Mouse (Mus musculus) embryonic facial prominence, embryonic 15.5 days (tissue): Measurements from ENCODE around the gene Dda1. TPM values are rescaled to one million over a fixed set of nuclear protein-coding genes. Genes with fewer than 3 reads are reported as not detected.

Experiments used
- ATAC-seq: fragments of 200-750 bp; cut with Nextera tagmentation; 2 replicates; pipeline ENCODE4 v1.8.0; 2017; ENCODE audit warnings: low read depth, moderate TSS enrichment; ENCODE audit not compliant: insufficient number of reproducible peaks, low FRiP score, low TSS enrichment
- H3K27ac ChIP-seq: fragments of 300-500 bp; sonication (generic); replicated peaks from 2 replicates; pipeline ENCODE4 v1.5.1; 2015; ENCODE audit warnings: mild to moderate bottlenecking, inconsistent platforms
- H3K27me3 ChIP-seq: fragments of 300-500 bp; sonication (generic); 2 replicates; pipeline ENCODE4 v1.6.1; 2015; ENCODE audit warnings: inconsistent platforms
- H3K36me3 ChIP-seq: fragments of 300-500 bp; sonication (generic); 2 replicates; pipeline ENCODE4 v1.6.1; 2015; ENCODE audit warnings: mild to moderate bottlenecking, inconsistent platforms
- H3K4me1 ChIP-seq: fragments of 300-500 bp; sonication (generic); 2 replicates; pipeline ENCODE4 v1.6.1; 2015; ENCODE audit warnings: inconsistent platforms
- H3K4me2 ChIP-seq: fragments of 300-500 bp; sonication (generic); replicated peaks from 2 replicates; pipeline ENCODE4 v1.6.1; 2015; ENCODE audit warnings: mild to moderate bottlenecking, inconsistent platforms
- H3K4me3 ChIP-seq: fragments of 300-500 bp; sonication (generic); replicated peaks from 2 replicates; pipeline ENCODE4 v1.5.1; 2015; ENCODE audit warnings: mild to moderate bottlenecking, inconsistent platforms
- H3K9ac ChIP-seq: fragments of 300-500 bp; sonication (generic); 2 replicates; pipeline ENCODE4 v1.6.1; 2015; ENCODE audit warnings: inconsistent platforms
- H3K9me3 ChIP-seq: fragments of 300-500 bp; sonication (generic); replicated peaks from 2 replicates; pipeline ENCODE4 v1.6.1; 2016; ENCODE audit warnings: inconsistent platforms
- whole genome bisulfite sequencing: fragments of 180-500 bp; shearing (Covaris S2); methylation state at CpG from one replicate; pipeline ENCODE4 v1.1.7; 2015; 5-methylcytosine and 5-hydroxymethylcytosine counted together
- polyA plus RNA-seq: library from polyadenylated mRNA; unstranded; fragments of >200 nt; fragmentation: Nextera tagmentation; extraction: Ambion mirVana; gene quantifications from 2 replicates; pipeline ENCODE4 v1.2.1, GENCODE M21; 2015

Gene Dda1
- polyA plus RNA-seq, 1 experiment from 2014 or later, result 105 TPM

DNA sequence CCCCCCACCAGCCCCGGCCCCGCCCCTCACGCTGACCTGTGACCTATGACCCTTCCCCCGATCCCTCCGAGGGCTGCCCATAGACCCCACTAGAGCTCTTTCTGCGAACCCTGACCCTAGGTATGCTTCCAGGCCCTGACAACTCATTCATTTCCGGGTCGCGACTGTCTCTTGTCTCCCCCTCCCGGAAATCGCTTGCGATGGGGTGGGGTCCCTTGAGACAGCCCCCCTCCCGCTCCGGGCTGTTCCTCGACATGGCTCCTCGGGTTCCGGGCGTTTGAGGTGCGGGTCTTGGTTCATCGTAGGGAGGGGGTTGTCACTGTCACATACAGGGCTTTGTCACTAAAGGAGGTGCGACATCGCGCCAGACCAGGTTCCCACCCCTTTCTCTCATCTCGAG lies 412 bp downstream of the Dda1 start:
- ATAC-seq, result no peak; the same call in 1 of the 2 replicates
- Histone ChIP-seq H3K9ac (peak overlapping the region; percentile 51), H3K4me3 (peak overlapping the region; percentile 83), H3K9me3 (no peaks in the 10 kb centered on the region), H3K4me1 (peaks cover 26% of the 10 kb centered on the region), H3K27me3 (no peaks in the 10 kb centered on the region), H3K4me2 (peak overlapping the region; percentile 86), H3K27ac (peak overlapping the region; percentile 61), H3K36me3 (peaks cover 34% of the 10 kb centered on the region)
- WGBS, result under 1% methylated on average over 24 of the region's 24 CpGs

- H3K4me3 ChIP-seq, result peak overlapping the region; percentile 83
- H3K4me2 ChIP-seq, result peak overlapping the region; percentile 86
- H3K27me3 ChIP-seq, result no peaks in the 10 kb centered on the region
- WGBS, result 74% methylated on average over 3 of the region's 3 CpGs
- H3K9me3 ChIP-seq, result no peaks in the 10 kb centered on the region
- H3K36me3 ChIP-seq, result peaks cover 42% of the 10 kb centered on the region
- no peak overlapping the region for H3K27ac ChIP-seq
- ATAC-seq, result no peak
- H3K4me1 ChIP-seq, result peaks cover 24% of the 10 kb centered on the region
- peak overlapping the region; percentile 51 for H3K9ac ChIP-seq
These were observed 1.3 kb downstream of the Dda1 start for GRCm38 (mm10) chr8:71470146-71470912.

- Histone ChIP-seq H3K36me3 (peaks cover 45% of the 10 kb centered on the region), H3K9ac (no peak overlapping the region), H3K4me3 (0 out of 2 replicates have a peak overlapping the region, but pooled peaks have one; percentile 1), H3K4me2 (0 out of 2 replicates have a peak overlapping the region, but pooled peaks have one; percentile 86), H3K27me3 (no peaks in the 10 kb centered on the region), H3K9me3 (no peaks in the 10 kb centered on the region), H3K4me1 (peaks cover 25% of the 10 kb centered on the region), H3K27ac (no peak overlapping the region)
- WGBS, result 63% methylated on average over 5 of the region's 5 CpGs
- ATAC-seq, result no peak
These were observed 1.9 kb downstream of the Dda1 start for GRCm38 (mm10) chr8:71470913-71471255.

- H3K4me3 ChIP-seq, result no peak overlapping the region
- H3K27me3 ChIP-seq, result no peaks in the 10 kb centered on the region
- no peak for ATAC-seq
- H3K9ac ChIP-seq, result no peak overlapping the region
- WGBS, result 92% methylated on average over 17 of the region's 17 CpGs
- H3K4me2 ChIP-seq, result no peak overlapping the region
- peaks cover 45% of the 10 kb centered on the region for H3K36me3 ChIP-seq
- no peaks in the 10 kb centered on the region for H3K9me3 ChIP-seq
- peaks cover 27% of the 10 kb centered on the region for H3K4me1 ChIP-seq
- H3K27ac ChIP-seq, result no peak overlapping the region
These were observed 2.9 kb downstream of the Dda1 start for GRCm38 (mm10) chr8:71471861-71472260.

- WGBS, result 85% methylated on average over 8 of the region's 8 CpGs
- Histone ChIP-seq H3K27me3 (no peaks in the 10 kb centered on the region), H3K9me3 (no peaks in the 10 kb centered on the region), H3K4me3 (no peak overlapping the region), H3K9ac (no peak overlapping the region), H3K4me1 (peaks cover 35% of the 10 kb centered on the region), H3K36me3 (peaks cover 45% of the 10 kb centered on the region), H3K27ac (no peak overlapping the region), H3K4me2 (no peak overlapping the region)
- no peak for ATAC-seq
These were observed 3.8 kb downstream of the Dda1 start for GRCm38 (mm10) chr8:71472601-71473386.

DNA sequence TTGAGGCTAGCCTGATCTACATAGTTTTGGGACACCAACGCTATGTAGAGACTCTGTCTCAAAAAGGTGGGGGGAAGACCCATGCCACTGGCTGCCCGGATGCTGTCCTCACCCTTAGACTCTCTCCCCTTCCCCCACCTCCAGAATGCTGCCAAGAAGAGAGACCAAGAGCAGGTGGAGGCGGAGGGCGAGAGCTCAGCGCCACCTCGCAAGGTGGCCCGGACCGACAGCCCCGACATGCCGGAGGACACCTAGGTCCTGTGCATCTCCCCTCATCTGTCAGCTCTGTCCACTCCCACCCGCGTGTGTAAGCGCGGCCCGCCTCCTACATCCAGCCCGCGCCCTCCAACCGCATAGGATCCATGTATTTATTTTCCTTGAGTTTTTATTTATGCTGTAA lies 5.3 kb downstream of the Dda1 start:
- Histone ChIP-seq H3K9ac (no peak overlapping the region), H3K9me3 (no peaks in the 10 kb centered on the region), H3K4me1 (peaks cover 35% of the 10 kb centered on the region), H3K27ac (no peak overlapping the region), H3K4me2 (no peak overlapping the region), H3K27me3 (no peaks in the 10 kb centered on the region), H3K4me3 (no peak overlapping the region), H3K36me3 (peaks cover 57% of the 10 kb centered on the region)
- no peak for ATAC-seq
- WGBS, result 93% methylated on average over 18 of the region's 18 CpGs

DNA sequence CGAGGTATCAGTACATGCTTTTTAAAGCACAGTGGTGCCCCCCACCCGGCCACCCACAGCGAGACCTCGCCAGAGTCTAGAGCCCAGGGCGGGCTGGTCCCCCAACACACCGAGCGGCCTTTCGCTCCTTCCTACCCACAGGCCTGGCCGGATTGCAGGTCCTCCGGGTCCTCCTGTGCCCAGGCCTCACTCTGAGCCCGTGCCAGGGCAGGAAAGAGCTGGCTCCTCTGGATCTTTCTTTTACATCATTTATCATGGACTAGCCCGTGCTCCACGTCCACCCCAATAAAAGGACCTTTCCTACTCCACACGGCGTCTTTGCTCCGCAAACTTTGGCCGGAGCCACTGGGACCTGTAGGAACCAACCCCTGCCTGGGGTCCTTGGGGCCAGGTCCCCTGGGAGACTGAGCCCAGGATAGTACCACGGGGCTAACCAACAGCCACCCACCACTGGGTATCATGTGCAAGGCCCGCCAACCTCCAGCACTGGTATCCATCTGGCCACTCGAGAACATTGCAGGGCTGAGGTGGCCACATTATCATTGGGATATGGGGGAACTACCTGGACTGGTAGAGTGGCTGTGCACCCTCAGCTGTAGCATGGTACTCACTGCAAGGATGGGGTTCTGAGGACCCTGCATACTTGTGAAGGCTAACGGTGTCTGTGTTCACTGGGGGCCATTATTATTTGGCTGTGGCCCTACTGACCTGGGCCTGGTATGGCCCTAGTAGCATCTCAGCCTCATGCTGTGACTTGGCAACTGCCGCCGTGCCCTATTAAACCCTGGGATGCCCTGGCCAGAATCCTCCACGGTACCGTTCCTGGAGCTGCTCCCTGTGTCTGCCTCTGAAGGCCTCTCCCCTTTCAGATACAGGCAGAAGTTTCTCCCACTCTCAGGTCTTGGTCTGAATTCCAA lies 6.0 kb downstream of the Dda1 start:
- H3K27ac ChIP-seq, result peak overlapping the region; percentile 89; the same call in 1 of the 2 replicates

GRCm38 (mm10) chr8:71475702-71476075 lies 6.7 kb downstream of the Dda1 start:
- Histone ChIP-seq H3K4me3 (peak overlapping the region; percentile 67), H3K9ac (peak overlapping the region; percentile 37; the same call in 1 of the 2 replicates), H3K36me3 (peaks cover 67% of the 10 kb centered on the region), H3K27ac (peak overlapping the region; percentile 89), H3K27me3 (no peaks in the 10 kb centered on the region), H3K4me2 (peak overlapping the region; percentile 72), H3K9me3 (no peaks in the 10 kb centered on the region), H3K4me1 (peaks cover 23% of the 10 kb centered on the region)
- WGBS, result 22% methylated on average over 4 of the region's 4 CpGs
- no peak for ATAC-seq

More for the DNA sequence above, 6.0 kb downstream of the Dda1 start:
- Histone ChIP-seq H3K4me3 (no peak overlapping the region), H3K36me3 (peaks cover 61% of the 10 kb centered on the region), H3K27me3 (no peaks in the 10 kb centered on the region), H3K9ac (0 out of 2 replicates have a peak overlapping the region, but pooled peaks have one; percentile 37), H3K4me1 (peaks cover 30% of the 10 kb centered on the region), H3K4me2 (no peak overlapping the region), H3K9me3 (no peaks in the 10 kb centered on the region)
- ATAC-seq, result no peak
- 90% methylated on average over 25 of the region's 25 CpGs for WGBS

- peaks cover 17% of the 10 kb centered on the region for H3K4me1 ChIP-seq
- H3K9ac ChIP-seq, result peak overlapping the region; percentile 37
- no peaks in the 10 kb centered on the region for H3K27me3 ChIP-seq
- ATAC-seq, result peak; percentile 80
- H3K4me3 ChIP-seq, result peak overlapping the region; percentile 67
- peak overlapping the region; percentile 89 for H3K27ac ChIP-seq
- peak overlapping the region; percentile 72 for H3K4me2 ChIP-seq
- H3K9me3 ChIP-seq, result no peaks in the 10 kb centered on the region
- WGBS, result under 1% methylated on average over 85 of the region's 121 CpGs
- H3K36me3 ChIP-seq, result peaks cover 70% of the 10 kb centered on the region
These were observed 7.3 kb downstream of the Dda1 start for GRCm38 (mm10) chr8:71476099-71476940.

GRCm38 (mm10) chr8:71477196-71477845 lies 8.3 kb downstream of the Dda1 start:
- Histone ChIP-seq H3K4me3 (peak overlapping the region; percentile 67), H3K4me1 (peaks cover 17% of the 10 kb centered on the region), H3K27me3 (no peaks in the 10 kb centered on the region), H3K9me3 (no peaks in the 10 kb centered on the region), H3K9ac (no peak overlapping the region), H3K27ac (peak overlapping the region; percentile 89), H3K4me2 (peak overlapping the region; percentile 72), H3K36me3 (peaks cover 70% of the 10 kb centered on the region)
- ATAC-seq, result no peak
- WGBS, result 40% methylated on average over 14 of the region's 14 CpGs
